Mouse (Mus musculus): ENCODE results near the gene Olfr510.
"Not testable (repeated sequence)": the region's sequence is repeated elsewhere in the genome, so short reads cannot be mapped to it uniquely, and the experiment has no call there.

Olfr510 gene

DNA sequence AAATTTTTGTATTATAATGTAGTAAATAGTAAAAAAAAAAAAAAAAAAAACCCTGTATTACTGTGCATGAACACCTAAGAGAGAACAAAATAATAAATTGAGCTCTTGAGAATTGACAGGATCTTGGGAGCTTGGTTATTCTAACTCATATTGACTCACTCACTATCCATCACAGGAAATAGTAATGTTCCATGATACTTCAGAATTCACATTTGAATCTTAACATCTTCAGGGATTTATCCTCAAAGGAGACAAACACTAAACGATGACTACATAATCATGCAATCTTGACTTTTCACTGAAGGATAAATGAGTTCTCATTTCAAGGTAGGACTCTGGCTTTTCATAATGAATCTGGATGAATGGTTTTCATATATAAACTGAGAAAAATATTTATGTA, at the start of gene Olfr510:
TSS of gene Olfr510 (plus strand) at position 301 of the 400 bp plus-strand sequence.
- no peak for DNase-seq

- not testable (repeated sequence) for DNase-seq
Measured at GRCm38 (mm10) chr7:108616781-108617180, 49.4 kb upstream of the Olfr510 start.

- no peak for DNase-seq
Measured at GRCm38 (mm10) chr7:108621514-108621913, 44.7 kb upstream of the Olfr510 start, which contains the start of gene Olfr507. TSS of gene Olfr507 (plus strand) at chr7:108621814.

GRCm38 (mm10) chr7:108629694-108630093, 36.5 kb upstream of the Olfr510 start, which contains the start of gene Olfr508:
TSS of gene Olfr508 (plus strand) at chr7:108629994.
- DNase-seq: no peak

- no peak for DNase-seq
Measured at GRCm38 (mm10) chr7:108651806-108652205, 14.4 kb upstream of the Olfr510 start, which contains the start of gene Olfr509. TSS of gene Olfr509 (minus strand) at chr7:108651906.

GRCm38 (mm10) chr7:108662419-108662818, 3.8 kb upstream of the Olfr510 start:
- no peak for DNase-seq

GRCm38 (mm10) chr7:108671058-108671457, 4.8 kb downstream of the Olfr510 start:
- no peak for DNase-seq

DNA sequence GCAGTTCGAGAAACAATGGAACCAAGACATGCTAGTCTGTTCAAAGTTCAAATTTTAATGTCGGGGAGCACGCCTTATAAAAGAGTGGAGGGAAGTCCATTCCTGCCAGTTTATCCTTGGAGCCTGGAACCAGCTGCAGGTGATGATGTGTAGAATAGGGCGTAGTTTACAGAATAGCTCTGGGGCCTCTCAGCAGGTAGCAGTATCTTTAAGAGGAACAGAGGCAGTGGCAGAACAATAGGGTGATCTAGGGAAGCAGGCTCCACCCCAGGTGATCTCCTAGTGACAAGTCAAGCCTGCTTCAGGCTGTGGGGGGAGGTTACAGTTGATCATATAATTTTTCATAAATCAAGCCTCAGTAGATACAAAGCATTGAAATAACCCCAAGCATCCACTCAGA, 12.7 kb downstream of the Olfr510 start:
- no peak for DNase-seq

- DNase-seq: no peak
Measured at GRCm38 (mm10) chr7:108713020-108713419, 46.8 kb downstream of the Olfr510 start, which contains the start of gene Olfr512. TSS of gene Olfr512 (plus strand) at chr7:108713320.

Data from lung, postnatal 14 days (tissue).